Mouse (Mus musculus): ENCODE data around the gene Bad. TPM values are rescaled to one million over a fixed set of nuclear protein-coding genes. Genes with fewer than 3 reads are reported as not detected.
"Not testable (repeated sequence)": the region's sequence is repeated elsewhere in the genome, so short reads cannot be mapped to it uniquely, and the experiment has no call there.

The Bad gene
- polyA plus RNA-seq (2015; fragmentation: Nextera tagmentation; extraction: Ambion mirVana) = 58.4 and 59.2 TPM in 2 replicates

- H3K27me3 ChIP-seq (ENCODE audit: control insufficient read depth, insufficient read depth, low read length) = no peaks in the 10 kb centered on the region
- H3K9ac ChIP-seq (ENCODE audit: low read length) = peak within 1 kb of the TSS; percentile 95
- H3K4me1 ChIP-seq (ENCODE audit: control insufficient read depth, insufficient read depth, low read length) = peaks cover 18% of the 10 kb centered on the region
- H3K27ac ChIP-seq (ENCODE audit: low read length) = peak within 1 kb of the TSS; percentile 98
- peak within 1 kb of the TSS; percentile 85 for H3K4me3 ChIP-seq (ENCODE audit: low read length)
- H3K9me3 ChIP-seq (replicated peaks; ENCODE audit: control insufficient read depth, low read length) = no peaks in the 10 kb centered on the region
- 0 out of 2 replicates have a peak, but pooled peaks cover under 1% of the 10 kb centered on the region for H3K36me3 ChIP-seq (ENCODE audit: control insufficient read depth, insufficient read depth)
- peak within 1 kb of the TSS; percentile 91 for H3K4me2 ChIP-seq (ENCODE audit: low read depth, low read length)
- WGBS = under 1% methylated on average over 81 of the region's 83 CpGs
- peak; percentile 86 for ATAC-seq (replicated peaks; ENCODE audit: extremely low read depth, insufficient read depth, low FRiP score)
Observed at GRCm38 (mm10) chr19:6941372-6942248, at the start of gene Bad. Bad (plus strand) TSS chr19:6941861.

GRCm38 (mm10) chr19:6892512-6892911 lies 49.1 kb upstream of the Bad start:
- Histone ChIP-seq H3K27ac (ENCODE audit: low read length) (no peak overlapping the region), H3K9ac (ENCODE audit: low read length) (no peak overlapping the region), H3K9me3 (replicated peaks; ENCODE audit: control insufficient read depth, low read length) (no peaks in the 10 kb centered on the region), H3K4me1 (ENCODE audit: control insufficient read depth, insufficient read depth, low read length) (no peaks in the 10 kb centered on the region), H3K4me3 (ENCODE audit: low read length) (no peak overlapping the region), H3K27me3 (ENCODE audit: control insufficient read depth, insufficient read depth, low read length) (no peaks in the 10 kb centered on the region), H3K4me2 (ENCODE audit: low read depth, low read length) (no peak overlapping the region), H3K36me3 (ENCODE audit: control insufficient read depth, insufficient read depth) (no peaks in the 10 kb centered on the region)
- WGBS = 55% methylated on average over 4 of the region's 4 CpGs
- no peak for ATAC-seq (replicated peaks; ENCODE audit: extremely low read depth, insufficient read depth, low FRiP score)

GRCm38 (mm10) chr19:6893731-6894451 lies 47.8 kb upstream of the Bad start:
- ATAC-seq (replicated peaks; ENCODE audit: extremely low read depth, insufficient read depth, low FRiP score) = no peak
- Histone ChIP-seq H3K4me1 (ENCODE audit: control insufficient read depth, insufficient read depth, low read length) (no peaks in the 10 kb centered on the region), H3K4me2 (ENCODE audit: low read depth, low read length) (no peak overlapping the region), H3K27me3 (ENCODE audit: control insufficient read depth, insufficient read depth, low read length) (no peaks in the 10 kb centered on the region), H3K27ac (ENCODE audit: low read length) (no peak overlapping the region), H3K36me3 (ENCODE audit: control insufficient read depth, insufficient read depth) (no peaks in the 10 kb centered on the region), H3K9ac (ENCODE audit: low read length) (no peak overlapping the region), H3K9me3 (replicated peaks; ENCODE audit: control insufficient read depth, low read length) (no peaks in the 10 kb centered on the region), H3K4me3 (ENCODE audit: low read length) (no peak overlapping the region)
- 90% methylated on average over 14 of the region's 14 CpGs for WGBS

GRCm38 (mm10) chr19:6895608-6896305 lies 45.9 kb upstream of the Bad start:
- not testable (repeated sequence) for H3K36me3 ChIP-seq (ENCODE audit: control insufficient read depth, insufficient read depth); ATAC-seq (replicated peaks; ENCODE audit: extremely low read depth, insufficient read depth, low FRiP score); H3K9me3 ChIP-seq (replicated peaks; ENCODE audit: control insufficient read depth, low read length); H3K9ac ChIP-seq (ENCODE audit: low read length); H3K27ac ChIP-seq (ENCODE audit: low read length); H3K27me3 ChIP-seq (ENCODE audit: control insufficient read depth, insufficient read depth, low read length); H3K4me2 ChIP-seq (ENCODE audit: low read depth, low read length); H3K4me1 ChIP-seq (ENCODE audit: control insufficient read depth, insufficient read depth, low read length); H3K4me3 ChIP-seq (ENCODE audit: low read length)
- WGBS = 75% methylated on average over 18 of the region's 18 CpGs

GRCm38 (mm10) chr19:6899641-6900040 lies 42.0 kb upstream of the Bad start:
- Histone ChIP-seq H3K9me3 (replicated peaks; ENCODE audit: control insufficient read depth, low read length) (no peaks in the 10 kb centered on the region), H3K27me3 (ENCODE audit: control insufficient read depth, insufficient read depth, low read length) (no peaks in the 10 kb centered on the region), H3K9ac (ENCODE audit: low read length) (no peak overlapping the region), H3K36me3 (ENCODE audit: control insufficient read depth, insufficient read depth) (no peaks in the 10 kb centered on the region), H3K4me3 (ENCODE audit: low read length) (no peak overlapping the region), H3K4me2 (ENCODE audit: low read depth, low read length) (no peak overlapping the region), H3K27ac (ENCODE audit: low read length) (no peak overlapping the region), H3K4me1 (ENCODE audit: control insufficient read depth, insufficient read depth, low read length) (no peaks in the 10 kb centered on the region)
- no peak for ATAC-seq (replicated peaks; ENCODE audit: extremely low read depth, insufficient read depth, low FRiP score)
- WGBS = 82% methylated on average over 4 of the region's 4 CpGs

- no peaks in the 10 kb centered on the region for H3K27me3 ChIP-seq (ENCODE audit: control insufficient read depth, insufficient read depth, low read length)
- H3K4me2 ChIP-seq (ENCODE audit: low read depth, low read length) = no peak overlapping the region
- ATAC-seq (replicated peaks; ENCODE audit: extremely low read depth, insufficient read depth, low FRiP score) = no peak
- H3K4me3 ChIP-seq (ENCODE audit: low read length) = no peak overlapping the region
- peaks cover 7% of the 10 kb centered on the region for H3K4me1 ChIP-seq (ENCODE audit: control insufficient read depth, insufficient read depth, low read length)
- 83% methylated on average over 1 of the region's 1 CpGs for WGBS
- no peak overlapping the region for H3K27ac ChIP-seq (ENCODE audit: low read length)
- no peak overlapping the region for H3K9ac ChIP-seq (ENCODE audit: low read length)
- no peaks in the 10 kb centered on the region for H3K9me3 ChIP-seq (replicated peaks; ENCODE audit: control insufficient read depth, low read length)
- H3K36me3 ChIP-seq (ENCODE audit: control insufficient read depth, insufficient read depth) = peaks cover 10% of the 10 kb centered on the region
Observed at GRCm38 (mm10) chr19:6903031-6903430, 38.6 kb upstream of the Bad start.

- ATAC-seq (replicated peaks; ENCODE audit: extremely low read depth, insufficient read depth, low FRiP score) = no peak
- peaks cover 10% of the 10 kb centered on the region for H3K36me3 ChIP-seq (ENCODE audit: control insufficient read depth, insufficient read depth)
- H3K27ac ChIP-seq (ENCODE audit: low read length) = no peak overlapping the region
- H3K9me3 ChIP-seq (replicated peaks; ENCODE audit: control insufficient read depth, low read length) = no peaks in the 10 kb centered on the region
- H3K4me2 ChIP-seq (ENCODE audit: low read depth, low read length) = no peak overlapping the region
- H3K4me3 ChIP-seq (ENCODE audit: low read length) = no peak overlapping the region
- WGBS = 73% methylated on average over 2 of the region's 2 CpGs
- no peak overlapping the region for H3K9ac ChIP-seq (ENCODE audit: low read length)
- no peaks in the 10 kb centered on the region for H3K27me3 ChIP-seq (ENCODE audit: control insufficient read depth, insufficient read depth, low read length)
- peaks cover 15% of the 10 kb centered on the region for H3K4me1 ChIP-seq (ENCODE audit: control insufficient read depth, insufficient read depth, low read length)
Observed at GRCm38 (mm10) chr19:6904846-6905245, 36.8 kb upstream of the Bad start.

- no peak overlapping the region for H3K4me2 ChIP-seq (ENCODE audit: low read depth, low read length)
- no peak overlapping the region for H3K27ac ChIP-seq (ENCODE audit: low read length)
- no peaks in the 10 kb centered on the region for H3K9me3 ChIP-seq (replicated peaks; ENCODE audit: control insufficient read depth, low read length)
- H3K27me3 ChIP-seq (ENCODE audit: control insufficient read depth, insufficient read depth, low read length) = no peaks in the 10 kb centered on the region
- H3K4me1 ChIP-seq (ENCODE audit: control insufficient read depth, insufficient read depth, low read length) = peaks cover 15% of the 10 kb centered on the region
- H3K36me3 ChIP-seq (ENCODE audit: control insufficient read depth, insufficient read depth) = peaks cover 10% of the 10 kb centered on the region
- no peak overlapping the region for H3K9ac ChIP-seq (ENCODE audit: low read length)
- WGBS = 92% methylated on average over 11 of the region's 11 CpGs
- H3K4me3 ChIP-seq (ENCODE audit: low read length) = no peak overlapping the region
- no peak for ATAC-seq (replicated peaks; ENCODE audit: extremely low read depth, insufficient read depth, low FRiP score)
Observed at GRCm38 (mm10) chr19:6905498-6906159, 36.0 kb upstream of the Bad start.
